Mouse (Mus musculus) myocyte (in vitro differentiated cells): Measurements from ENCODE around the gene Ndufb11.

Experiments used
- E2F4 ChIP-seq: IDR thresholded peaks from one replicate; pipeline ENCODE4 v1.6.1; 2011; ENCODE audit warnings: mild to moderate bottlenecking, control low read depth, moderate library complexity; ENCODE audit not compliant: insufficient read depth
- MAX ChIP-seq: IDR thresholded peaks from one replicate; pipeline ENCODE4 v1.6.1; 2011; ENCODE audit warnings: low read depth, mild to moderate bottlenecking, control low read depth
- MYOG ChIP-seq, 3 experiments: IDR thresholded peaks; one replicate each; pipeline ENCODE4 v1.6.1; 2011; ENCODE audit warnings: control low read depth in 2 of 3, low read depth in 2 of 3, mild to moderate bottlenecking in 2 of 3; ENCODE audit not compliant: insufficient read length in 2 of 3, control insufficient read depth in 1 of 3, insufficient read depth in 1 of 3
- POLR2A ChIP-seq: IDR thresholded peaks from one replicate; pipeline ENCODE4 v1.6.1; 2011; ENCODE audit warnings: low read depth, mild to moderate bottlenecking, control low read depth, moderate library complexity; ENCODE audit not compliant: insufficient read length
- POLR2AphosphoS2 ChIP-seq: IDR thresholded peaks from one replicate; pipeline ENCODE4 v1.6.1; 2011; ENCODE audit warnings: low read depth, control low read depth; ENCODE audit not compliant: insufficient read length
- USF1 ChIP-seq: IDR thresholded peaks from one replicate; pipeline ENCODE4 v1.6.1; 2011; ENCODE audit warnings: low read depth, mild to moderate bottlenecking, control low read depth, moderate library complexity

GRCm38 (mm10) chrX:20587968-20588367 is 29.5 kb downstream of the Ndufb11 start:
- no peak for TF ChIP-seq MAX
- TF ChIP-seq POLR2A = no peak
- TF ChIP-seq USF1 = no peak
- no peak for TF ChIP-seq E2F4
- no peak for TF ChIP-seq MYOG (IDR thresholded peaks at IDR 0.05; ENCODE audit: control insufficient read depth in 1 of 3, insufficient read depth in 1 of 3, insufficient read length in 2 of 3, low read depth in 2 of 3)
- no peak for TF ChIP-seq POLR2AphosphoS2
